Mouse (Mus musculus): Measurements from ENCODE around the gene Acsf3. TPM values are rescaled to one million over a fixed set of nuclear protein-coding genes. Genes with fewer than 3 reads are reported as not detected.

The Acsf3 gene
- polyA plus RNA-seq, 1 experiment from 2014 or later = 16.4 TPM

GRCm38 (mm10) chr8:122793375-122794174 lies 18.3 kb downstream of the Acsf3 start:
- Histone ChIP-seq H3K27ac (replicated peaks) (peak overlapping the region; percentile 86), H3K36me3 (no peaks in the 10 kb centered on the region), H3K4me2 (replicated peaks) (no peak overlapping the region), H3K9me3 (no peaks in the 10 kb centered on the region), H3K27me3 (no peaks in the 10 kb centered on the region), H3K9ac (replicated peaks) (peak overlapping the region; percentile 13; the same call in 1 of the 2 replicates), H3K4me1 (peaks cover 14% of the 10 kb centered on the region), H3K4me3 (no peak overlapping the region)
- WGBS = 49% methylated on average over 18 of the region's 18 CpGs
- peak; percentile 91 for ATAC-seq (replicated peaks)

GRCm38 (mm10) chr8:122794175-122794454 lies 18.8 kb downstream of the Acsf3 start:
- WGBS = 51% methylated on average over 5 of the region's 5 CpGs
- peak; percentile 41; the same call in 1 of the 2 replicates for ATAC-seq (replicated peaks)

GRCm38 (mm10) chr8:122803906-122804761 lies 28.8 kb downstream of the Acsf3 start:
- 0 out of 2 replicates have a peak overlapping the region, but pooled peaks have one; percentile 8 for H3K9ac ChIP-seq (replicated peaks)
- H3K4me2 ChIP-seq (replicated peaks) = peak overlapping the region; percentile 23
- ATAC-seq (replicated peaks) = peak; percentile 88
- no peak overlapping the region for H3K4me3 ChIP-seq
- no peaks in the 10 kb centered on the region for H3K36me3 ChIP-seq
- H3K27ac ChIP-seq (replicated peaks) = peak overlapping the region; percentile 91
- WGBS = 3% methylated on average over 15 of the region's 15 CpGs
- H3K27me3 ChIP-seq = no peaks in the 10 kb centered on the region; the same call in 1 of the 2 replicates
- peaks cover 59% of the 10 kb centered on the region for H3K4me1 ChIP-seq
- H3K9me3 ChIP-seq = no peaks in the 10 kb centered on the region

More at GRCm38 (mm10) chr8:122794175-122794454, 18.8 kb downstream of the Acsf3 start:
- peak overlapping the region; percentile 86 for H3K27ac ChIP-seq (replicated peaks)
- H3K27me3 ChIP-seq = no peaks in the 10 kb centered on the region
- H3K9me3 ChIP-seq = no peaks in the 10 kb centered on the region
- H3K4me1 ChIP-seq = peaks cover 14% of the 10 kb centered on the region
- H3K9ac ChIP-seq (replicated peaks) = 0 out of 2 replicates have a peak overlapping the region, but pooled peaks have one; percentile 13
- H3K36me3 ChIP-seq = no peaks in the 10 kb centered on the region
- H3K4me2 ChIP-seq (replicated peaks) = no peak overlapping the region
- H3K4me3 ChIP-seq = no peak overlapping the region

GRCm38 (mm10) chr8:122805349-122805748 lies 30.1 kb downstream of the Acsf3 start:
- Histone ChIP-seq H3K9me3 (no peaks in the 10 kb centered on the region), H3K27me3 (no peaks in the 10 kb centered on the region; the same call in 1 of the 2 replicates), H3K4me1 (peaks cover 59% of the 10 kb centered on the region), H3K27ac (replicated peaks) (peak overlapping the region; percentile 91), H3K36me3 (no peaks in the 10 kb centered on the region), H3K4me3 (no peak overlapping the region), H3K9ac (replicated peaks) (no peak overlapping the region), H3K4me2 (replicated peaks) (no peak overlapping the region)
- ATAC-seq (replicated peaks) = peak; percentile 61
- WGBS = 11% methylated on average over 3 of the region's 3 CpGs

- Histone ChIP-seq H3K27ac (replicated peaks) (peak overlapping the region; percentile 91), H3K9ac (replicated peaks) (peak overlapping the region; percentile 16; the same call in 1 of the 2 replicates), H3K4me1 (peaks cover 61% of the 10 kb centered on the region), H3K4me2 (replicated peaks) (no peak overlapping the region), H3K4me3 (no peak overlapping the region), H3K9me3 (no peaks in the 10 kb centered on the region), H3K27me3 (no peaks in the 10 kb centered on the region), H3K36me3 (no peaks in the 10 kb centered on the region)
- ATAC-seq (replicated peaks) = no peak
- 39% methylated on average over 7 of the region's 7 CpGs for WGBS
Measured at GRCm38 (mm10) chr8:122806956-122807538, 31.8 kb downstream of the Acsf3 start.

- ATAC-seq (replicated peaks) = no peak
- H3K9ac ChIP-seq (replicated peaks) = no peak overlapping the region
Measured at GRCm38 (mm10) chr8:122807907-122808306, 32.6 kb downstream of the Acsf3 start.

GRCm38 (mm10) chr8:122810376-122810775 lies 35.1 kb downstream of the Acsf3 start:
- no peak for ATAC-seq (replicated peaks)
- peaks cover 41% of the 10 kb centered on the region for H3K4me1 ChIP-seq
- 85% methylated on average over 8 of the region's 8 CpGs for WGBS
- no peaks in the 10 kb centered on the region for H3K9me3 ChIP-seq
- no peak overlapping the region for H3K9ac ChIP-seq (replicated peaks)
- no peak overlapping the region for H3K4me2 ChIP-seq (replicated peaks)
- H3K36me3 ChIP-seq = 0 out of 2 replicates have a peak, but pooled peaks cover 4% of the 10 kb centered on the region
- H3K27ac ChIP-seq (replicated peaks) = no peak overlapping the region
- no peak overlapping the region for H3K4me3 ChIP-seq
- no peaks in the 10 kb centered on the region for H3K27me3 ChIP-seq

More at GRCm38 (mm10) chr8:122807907-122808306, 32.6 kb downstream of the Acsf3 start:
- H3K27ac ChIP-seq (replicated peaks) = peak overlapping the region; percentile 91
- 56% methylated on average over 4 of the region's 4 CpGs for WGBS
- no peaks in the 10 kb centered on the region for H3K27me3 ChIP-seq
- no peaks in the 10 kb centered on the region for H3K9me3 ChIP-seq
- H3K4me2 ChIP-seq (replicated peaks) = no peak overlapping the region
- no peak overlapping the region for H3K4me3 ChIP-seq
- no peaks in the 10 kb centered on the region for H3K36me3 ChIP-seq
- H3K4me1 ChIP-seq = peaks cover 58% of the 10 kb centered on the region

- H3K9ac ChIP-seq (replicated peaks) = no peak overlapping the region
- H3K4me2 ChIP-seq (replicated peaks) = no peak overlapping the region
- H3K9me3 ChIP-seq = no peaks in the 10 kb centered on the region
- H3K4me3 ChIP-seq = no peak overlapping the region
- no peaks in the 10 kb centered on the region for H3K27me3 ChIP-seq
- H3K4me1 ChIP-seq = peaks cover 25% of the 10 kb centered on the region
- peak overlapping the region; percentile 35; the same call in 1 of the 2 replicates for H3K27ac ChIP-seq (replicated peaks)
- ATAC-seq (replicated peaks) = no peak
- WGBS = 80% methylated on average over 16 of the region's 16 CpGs
- H3K36me3 ChIP-seq = 0 out of 2 replicates have a peak, but pooled peaks cover 4% of the 10 kb centered on the region
Measured at GRCm38 (mm10) chr8:122811870-122812494, 36.7 kb downstream of the Acsf3 start.

- H3K4me3 ChIP-seq = no peak overlapping the region
- no peaks in the 10 kb centered on the region for H3K9me3 ChIP-seq
- H3K36me3 ChIP-seq = 0 out of 2 replicates have a peak, but pooled peaks cover 4% of the 10 kb centered on the region
- WGBS = 78% methylated on average over 14 of the region's 14 CpGs
- peak overlapping the region; percentile 35; the same call in 1 of the 2 replicates for H3K27ac ChIP-seq (replicated peaks)
- peak; percentile 58 for ATAC-seq (replicated peaks)
- no peak overlapping the region for H3K4me2 ChIP-seq (replicated peaks)
- no peak overlapping the region for H3K9ac ChIP-seq (replicated peaks)
- H3K4me1 ChIP-seq = peaks cover 21% of the 10 kb centered on the region
- H3K27me3 ChIP-seq = no peaks in the 10 kb centered on the region
Measured at GRCm38 (mm10) chr8:122812610-122813250, 37.4 kb downstream of the Acsf3 start.

GRCm38 (mm10) chr8:122814608-122815007 lies 39.3 kb downstream of the Acsf3 start:
- ATAC-seq (replicated peaks) = no peak
- no peaks in the 10 kb centered on the region for H3K9me3 ChIP-seq
- 10% methylated on average over 7 of the region's 7 CpGs for WGBS
- H3K9ac ChIP-seq (replicated peaks) = no peak overlapping the region
- H3K4me3 ChIP-seq = no peak overlapping the region
- H3K4me2 ChIP-seq (replicated peaks) = no peak overlapping the region
- H3K27ac ChIP-seq (replicated peaks) = peak overlapping the region; percentile 35
- peaks cover 15% of the 10 kb centered on the region for H3K4me1 ChIP-seq
- 0 out of 2 replicates have a peak, but pooled peaks cover 4% of the 10 kb centered on the region for H3K36me3 ChIP-seq
- H3K27me3 ChIP-seq = no peaks in the 10 kb centered on the region

- H3K9me3 ChIP-seq = no peaks in the 10 kb centered on the region
- no peak overlapping the region for H3K4me3 ChIP-seq
- no peaks in the 10 kb centered on the region for H3K27me3 ChIP-seq
- no peak for ATAC-seq (replicated peaks)
- H3K27ac ChIP-seq (replicated peaks) = no peak overlapping the region
- H3K36me3 ChIP-seq = 0 out of 2 replicates have a peak, but pooled peaks cover 4% of the 10 kb centered on the region
- H3K4me1 ChIP-seq = peaks cover 14% of the 10 kb centered on the region
- WGBS = 91% methylated on average over 6 of the region's 6 CpGs
- no peak overlapping the region for H3K4me2 ChIP-seq (replicated peaks)
- H3K9ac ChIP-seq (replicated peaks) = no peak overlapping the region
Measured at GRCm38 (mm10) chr8:122816965-122817364, 41.7 kb downstream of the Acsf3 start.

All from forebrain, embryonic 15.5 days (tissue).